Mouse (Mus musculus) spleen, adult 2 months (tissue): ENCODE data around the gene Tmed1.

ENCODE experiments used
- CTCF ChIP-seq: fragments of 200-500 bp; IDR thresholded peaks from 2 replicates; pipeline ENCODE4 v1.5.1; 2011; ENCODE audit warnings: mild to moderate bottlenecking, inconsistent platforms; ENCODE audit not compliant: insufficient read depth, insufficient read length, insufficient replicate concordance; ENCODE audit errors: extremely low read depth
- POLR2A ChIP-seq: fragments of 200-500 bp; IDR thresholded peaks from 2 replicates; pipeline ENCODE4 v1.6.1; 2011; ENCODE audit warnings: low read depth, low read length, inconsistent platforms

DNA sequence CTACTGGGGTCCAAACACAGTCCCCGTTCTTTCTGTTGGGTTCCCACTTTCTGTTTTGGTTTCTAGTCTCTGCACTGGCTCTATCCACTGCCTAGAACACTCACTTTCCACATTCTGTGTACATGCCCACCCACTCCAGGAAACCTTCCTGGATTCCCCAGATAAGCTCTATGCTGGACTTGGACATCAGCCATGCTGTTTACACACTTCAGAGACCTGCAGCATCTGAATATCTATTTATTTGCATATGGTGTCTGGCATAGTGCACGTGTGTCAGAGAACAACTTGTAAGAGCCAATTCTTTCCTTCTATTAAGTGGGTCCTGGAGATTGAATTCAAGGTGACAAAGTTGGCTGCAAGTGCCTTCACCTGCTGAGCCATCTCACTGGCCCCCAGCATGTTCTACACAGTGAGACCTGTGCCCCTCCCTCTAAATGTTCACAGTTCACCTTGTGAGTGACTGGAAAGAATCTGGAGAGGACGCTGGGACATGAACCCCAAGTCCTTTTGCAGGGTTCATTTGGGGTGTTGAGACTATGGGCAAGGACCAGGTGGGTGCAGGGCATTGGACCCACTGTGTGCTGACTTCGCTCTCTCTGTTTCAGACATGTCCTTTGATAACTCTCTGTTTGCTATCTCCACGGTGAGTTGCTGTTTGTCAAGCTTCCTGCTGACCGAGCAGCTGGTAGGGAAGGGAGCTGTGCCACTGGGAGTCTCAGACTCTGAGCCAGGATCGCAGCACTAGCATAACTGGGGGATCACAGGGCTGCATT, 30.1 kb upstream of the Tmed1 start:
- TF ChIP-seq CTCF (no peak), POLR2A (no peak)
